Mouse (Mus musculus) colon, adult 2 months (tissue): Measurements from ENCODE around the gene Hes5. TPM values are rescaled to one million over a fixed set of nuclear protein-coding genes. Genes with fewer than 3 reads are reported as not detected.

ENCODE experiments used
- polyA plus RNA-seq: library from polyadenylated mRNA; depleted of rRNA; stranded (reverse); fragments of >200 nt; gene quantifications from 2 replicates; pipeline ENCODE4 v1.2.3, GENCODE M21; 2012; rRNA removed

Gene Hes5
- 0.17 and 0.54 TPM in 2 replicates for polyA plus RNA-seq

DNA sequence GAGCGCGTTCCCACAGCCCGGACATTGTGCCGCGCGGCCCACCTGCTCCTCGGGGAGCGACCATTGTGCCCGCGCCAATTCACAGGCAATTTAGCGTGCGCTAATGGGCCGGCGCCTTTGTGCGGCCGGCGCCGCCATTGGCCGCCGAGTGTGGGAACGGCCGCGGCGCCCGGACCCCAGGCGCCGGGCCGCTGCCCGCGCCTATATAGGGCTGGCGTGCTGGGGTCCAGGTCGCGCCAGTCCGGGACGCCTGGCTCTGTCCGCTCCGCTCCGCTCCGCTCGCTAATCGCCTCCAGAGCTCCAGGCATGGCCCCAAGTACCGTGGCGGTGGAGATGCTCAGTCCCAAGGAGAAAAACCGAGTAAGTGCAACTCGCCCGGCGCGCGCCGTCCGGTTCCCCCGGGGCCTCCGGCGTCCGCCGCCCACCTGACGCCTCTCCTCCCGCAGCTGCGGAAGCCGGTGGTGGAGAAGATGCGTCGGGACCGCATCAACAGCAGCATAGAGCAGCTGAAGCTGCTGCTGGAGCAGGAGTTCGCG lies at the start of gene Hes5:
TSS of gene Hes5 (plus strand) at position 234 of the 536 bp plus-strand sequence.

DNA sequence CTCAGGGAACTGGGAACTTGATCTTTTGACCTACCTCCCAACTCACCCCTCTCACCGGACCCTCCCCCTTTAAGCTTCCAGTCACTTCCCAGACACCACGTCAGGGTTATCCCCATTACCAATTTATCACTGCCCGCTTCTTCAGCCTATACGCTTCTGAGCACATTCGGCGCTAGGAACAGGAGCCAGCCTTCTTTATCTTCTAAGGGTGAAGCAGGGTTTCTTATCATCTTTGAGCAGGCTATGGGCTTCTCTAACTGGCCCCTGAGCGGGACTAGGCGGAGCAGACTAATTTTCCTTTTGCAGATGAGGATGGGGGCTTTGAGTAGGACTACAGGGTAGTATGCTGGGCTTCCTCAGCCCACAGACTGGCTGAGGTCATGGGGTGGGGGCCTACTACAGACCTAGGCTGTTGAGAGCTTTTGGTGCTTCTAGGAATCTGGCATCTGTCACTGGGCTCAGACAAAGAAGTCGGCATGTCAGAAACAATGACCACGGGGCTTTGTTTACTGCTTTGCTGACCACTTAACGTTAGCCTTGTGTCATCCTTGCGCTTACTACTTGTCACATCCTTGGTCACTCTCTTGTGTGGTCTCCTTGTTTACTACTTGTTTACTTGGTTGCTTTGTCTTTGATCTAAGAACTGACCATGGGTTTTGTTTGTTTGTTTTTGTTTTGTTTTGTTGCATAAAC lies 32.2 kb upstream of the Hes5 start, which contains the start of gene Tnfrsf14:
TSS of gene Tnfrsf14 (minus strand) at position 169 of the 693 bp plus-strand sequence.

DNA sequence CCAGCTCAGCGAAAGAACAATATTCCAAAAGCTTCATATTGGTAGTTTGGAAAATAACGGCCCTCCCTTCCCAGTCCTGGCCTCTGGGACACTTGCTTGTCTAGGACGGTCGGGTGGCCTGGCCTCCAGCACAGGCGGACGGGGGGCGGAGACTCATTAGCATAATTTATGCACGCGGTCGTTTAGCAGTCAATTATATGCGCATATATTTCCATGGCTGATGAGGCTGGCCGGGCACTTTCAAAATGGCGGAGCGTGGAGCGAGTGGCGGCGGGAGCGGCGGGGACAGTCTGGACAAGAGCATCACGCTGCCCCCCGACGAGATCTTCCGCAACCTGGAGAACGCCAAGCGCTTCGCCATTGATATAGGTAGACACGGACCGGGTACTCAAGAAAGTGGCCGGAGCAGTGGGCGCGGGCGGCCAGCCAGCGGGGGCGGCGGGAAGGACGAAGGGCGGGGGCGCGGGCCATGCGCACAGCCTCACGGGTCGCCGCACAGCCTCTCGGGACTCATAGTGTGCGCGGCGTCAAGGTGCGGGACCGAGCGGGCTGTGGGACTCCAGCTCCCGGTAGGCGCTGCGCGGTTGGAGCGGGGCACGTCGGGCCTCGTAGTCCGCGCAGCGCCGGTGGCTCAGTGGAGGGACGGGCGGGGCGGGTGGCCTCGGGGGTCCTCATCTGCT lies 3.3 kb downstream of the Hes5 start, which contains the start of gene Pank4:
TSS of gene Pank4 (plus strand) at position 223 of the 680 bp plus-strand sequence.

Other genes with a start within 250 kb of the Hes5 start
- gene Ttc34, start 123.5 kb upstream of the Hes5 start, polyA plus RNA-seq = 0.14 and 0.19 TPM in 2 replicates
- gene Mmel1, start 91.3 kb upstream of the Hes5 start, polyA plus RNA-seq = 0.23 TPM in 1 of 2 replicates, not detected in the other
- gene Fam213b, start 61.8 kb upstream of the Hes5 start, polyA plus RNA-seq = 13.5 and 17.0 TPM in 2 replicates
- 57.2 and 61.1 TPM in 2 replicates for gene Tnfrsf14, start 32.4 kb upstream of the Hes5 start, polyA plus RNA-seq
- 30.0 and 40.2 TPM in 2 replicates for gene Pank4, start 3.2 kb downstream of the Hes5 start, polyA plus RNA-seq
- 107 and 113 TPM in 2 replicates for gene Plch2, start 95.9 kb downstream of the Hes5 start, polyA plus RNA-seq
- 16.7 and 24.8 TPM in 2 replicates for gene Pex10, start 106.1 kb downstream of the Hes5 start, polyA plus RNA-seq
- gene Rer1, start 125.5 kb downstream of the Hes5 start, polyA plus RNA-seq = 91.5 and 122 TPM in 2 replicates
- 5.7 and 6.6 TPM in 2 replicates for gene Morn1, start 125.7 kb downstream of the Hes5 start, polyA plus RNA-seq